27 mouse cellular contexts compared by ENCODE assay signal in the genomic region with DNA sequence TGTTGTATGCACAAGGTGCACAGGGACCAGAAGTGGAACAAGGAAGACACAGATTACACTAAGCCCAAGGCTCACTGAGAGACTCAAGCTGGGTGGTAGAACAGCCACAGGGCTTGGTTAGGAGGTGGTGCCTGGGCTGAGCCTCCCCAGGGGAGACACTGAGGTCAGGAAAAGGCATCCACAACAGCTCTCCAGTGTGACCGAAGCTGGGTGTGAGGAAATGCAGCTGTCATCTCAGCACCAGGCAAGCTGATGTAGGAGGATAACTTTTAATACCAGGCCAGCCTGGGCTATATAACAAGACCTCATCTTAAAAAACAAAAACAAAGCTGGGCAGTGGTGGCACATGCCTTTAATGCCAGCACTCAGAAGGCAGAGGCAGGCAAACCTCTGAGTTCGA. TPM values are rescaled to one million over a fixed set of nuclear protein-coding genes. Genes with fewer than 3 reads are reported as not detected.
A peak's percentile ranks its signal among the peaks of the same experiment; 100 is the strongest.
DNase-seq lines count a peak whose midpoint lies in the region; ATAC-seq and TF ChIP-seq lines count a peak whose summit lies in the region.
"Had no signal": no experiment of that assay in that cellular context is flagged by ENCODE, and none has a peak within 500 bp of the region (broad histone marks: within the 10 kb centered on the region; RNA-seq: fewer than 3 reads in every experiment).

No protein-coding gene starts in this region.

- intact Hi-C loops in gastrocnemius, postnatal 14 days (cut with DNase I; ENCODE audit: low total_unique reads) = no loop called here
- intact Hi-C loops in left cerebral cortex, postnatal 4 days (cut with DNase I) = no loop called here

- H3K36me3 ChIP-seq in kidney, embryonic 16.5 days (ENCODE audit: insufficient read depth, low read length) = no peaks in the 10 kb centered on the region
- no peaks in the 10 kb centered on the region for H3K36me3 ChIP-seq in myocyte (ENCODE audit: control insufficient read depth, insufficient read depth)
- H3K36me3 ChIP-seq: embryonic facial prominence, embryonic 12.5 days; embryonic facial prominence, embryonic 15.5 days; hindbrain, embryonic 12.5 days; hindbrain, embryonic 15.5 days had no signal

- H3K9me3 ChIP-seq in kidney, embryonic 16.5 days (ENCODE audit: low read length) = no peaks in the 10 kb centered on the region
- H3K9me3 ChIP-seq: embryonic facial prominence, embryonic 12.5 days; embryonic facial prominence, embryonic 15.5 days; hindbrain, embryonic 12.5 days; hindbrain, embryonic 15.5 days had no signal

- TF ChIP-seq POLR2A in myocyte (IDR thresholded peaks at IDR 0.05; ENCODE audit: insufficient read length, low read depth) = no peak

- H3K79me2 ChIP-seq in myocyte (ENCODE audit: control insufficient read depth, insufficient read depth) = no peaks in the 10 kb centered on the region

- no peak overlapping the region for H3K4me3 ChIP-seq in kidney, embryonic 16.5 days (ENCODE audit: low read length)
- H3K4me3 ChIP-seq in myocyte = no peak overlapping the region
- H3K4me3 ChIP-seq: embryonic facial prominence, embryonic 12.5 days; embryonic facial prominence, embryonic 15.5 days; hindbrain, embryonic 12.5 days; hindbrain, embryonic 15.5 days had no signal

- 55% methylated on average over 2 of the region's 2 CpGs for WGBS in kidney, embryonic 16.5 days

- ATAC-seq in kidney, embryonic 16.5 days (ENCODE audit: low FRiP score, low TSS enrichment) = no peak
- ATAC-seq: activated CD4-positive, CD25-positive, alpha-beta regulatory T cell, adult 4 months; forebrain, embryonic 14.5 days; forebrain, postnatal 0 days had no signal

- H3K27ac ChIP-seq in kidney, embryonic 16.5 days (ENCODE audit: low read length) = 0 out of 2 replicates have a peak overlapping the region, but pooled peaks have one; percentile 30
- H3K27ac ChIP-seq: embryonic facial prominence, embryonic 15.5 days; hindbrain, embryonic 12.5 days; hindbrain, embryonic 15.5 days had no signal

- no peak overlapping the region for H3K4me2 ChIP-seq in kidney, embryonic 16.5 days (replicated peaks; ENCODE audit: low read depth, low read length)
- H3K4me2 ChIP-seq in myocyte (ENCODE audit: low read depth) = peak overlapping the region; percentile 37
- H3K4me2 ChIP-seq: embryonic facial prominence, embryonic 12.5 days; embryonic facial prominence, embryonic 15.5 days; heart, embryonic 11.5 days; hindbrain, embryonic 12.5 days; hindbrain, embryonic 15.5 days had no signal

- no peak overlapping the region for H3ac ChIP-seq in myocyte (ENCODE audit: control insufficient read depth, insufficient read length)

- H3K4me1 ChIP-seq in kidney, embryonic 16.5 days (ENCODE audit: insufficient read depth, low read length) = peaks cover 8% of the 10 kb centered on the region; the same call in 1 of the 2 replicates

- DNase-seq in gastrocnemius, postnatal 14 days = peak; percentile 2
- no peak for DNase-seq in gastrocnemius, postnatal 4 days (ENCODE audit: low spot score in 2 of 2)
- no peak for DNase-seq in kidney, postnatal 10 days
- DNase-seq in left cerebral cortex, postnatal 4 days = no peak
- DNase-seq: adrenal gland, adult 8-10 months; adrenal gland, postnatal 25 days; forebrain, postnatal 0 days; heart, adult 18-20 months had no signal

- no peak overlapping the region for H3K9ac ChIP-seq in kidney, embryonic 16.5 days (replicated peaks; ENCODE audit: low read length)
- H3K9ac ChIP-seq: embryonic facial prominence, embryonic 12.5 days; embryonic facial prominence, embryonic 15.5 days; forebrain, postnatal 0 days; hindbrain, embryonic 12.5 days; hindbrain, embryonic 15.5 days had no signal

- peaks cover 21% of the 10 kb centered on the region; the same call in 1 of the 2 replicates for H3K27me3 ChIP-seq in kidney, embryonic 16.5 days (ENCODE audit: insufficient read depth, low read length)
- H3K27me3 ChIP-seq in myocyte (ENCODE audit: control insufficient read depth, insufficient read depth, insufficient read length) = peaks cover 30% of the 10 kb centered on the region

TF ChIP-seq in myocyte, 11 proteins besides CTCF, POLR2A, EP300 and RAD21:
- no peak for TF ChIP-seq REST (IDR thresholded peaks at IDR 0.05; ENCODE audit: insufficient read depth, insufficient read length)
- TF ChIP-seq TCF3 (IDR thresholded peaks at IDR 0.05; ENCODE audit: insufficient read length, low read depth) = peak; percentile 49
- no peak for TF ChIP-seq E2F4 (IDR thresholded peaks at IDR 0.05; ENCODE audit: insufficient read depth)
- TF ChIP-seq MAX (IDR thresholded peaks at IDR 0.05; ENCODE audit: low read depth) = no peak
- TF ChIP-seq USF1 (IDR thresholded peaks at IDR 0.05; ENCODE audit: low read depth) = no peak
- peak; percentile 34 to 90 (median 81) for TF ChIP-seq MYOG (IDR thresholded peaks at IDR 0.05; ENCODE audit: control insufficient read depth in 1 of 3, insufficient read depth in 1 of 3, insufficient read length in 2 of 3, low read depth in 2 of 3)
- TF ChIP-seq MYOD1 (IDR thresholded peaks at IDR 0.05; ENCODE audit: control insufficient read depth in 1 of 3, insufficient read length in 2 of 3, low read depth in 2 of 3) = peak in 2 of 3 experiments; percentile 91 to 93
- no peak for TF ChIP-seq SRF (IDR thresholded peaks at IDR 0.05; ENCODE audit: control insufficient read depth, insufficient read length, low read depth)
- TF ChIP-seq POLR2AphosphoS2 (IDR thresholded peaks at IDR 0.05; ENCODE audit: insufficient read length, low read depth) = no peak
- no peak for TF ChIP-seq CEBPB (IDR thresholded peaks at IDR 0.05; ENCODE audit: insufficient read depth, poor library complexity, severe bottlenecking)
- TF ChIP-seq TCF12 (IDR thresholded peaks at IDR 0.05; ENCODE audit: insufficient read depth, poor library complexity, severe bottlenecking) = peak; percentile 41

RNA-seq across cellular contexts. Expression of gene Pth2, which starts 10.4 kb away (rescaled TPM):
- not detected for total RNA-seq in gastrocnemius, postnatal 14 days (2021)
- total RNA-seq in gastrocnemius, postnatal 4 days (2021) = not detected
- polyA plus RNA-seq in kidney, embryonic 16.5 days (2015; fragmentation: Nextera tagmentation; extraction: Ambion mirVana) = not detected in 2 replicates
- not detected for polyA plus RNA-seq in myocyte (2012; fragmentation: generic; extraction: Trizol)
- total RNA-seq in left cerebral cortex, postnatal 4 days (2021) = not detected
- total RNA-seq: adrenal gland, adult 8-10 months; adrenal gland, postnatal 25 days; common myeloid progenitor, adult 5-6 weeks; forebrain, postnatal 0 days; gastrocnemius, adult 8-10 months; heart, adult 18-20 months; heart, postnatal 25 days; hematopoietic stem cell, adult 5-6 weeks had no signal
- polyA plus RNA-seq: activated CD4-positive, CD25-positive, alpha-beta regulatory T cell, adult 4 months; embryonic facial prominence, embryonic 12.5 days; embryonic facial prominence, embryonic 15.5 days; forebrain, embryonic 11.5 days; forebrain, embryonic 14.5 days; gonadal fat pad, adult 2 months; heart, embryonic 11.5 days; heart, postnatal 0 days; hindbrain, embryonic 12.5 days; intestine, embryonic 14.5 days had no signal

RNA-seq across cellular contexts. Expression of gene Gfy, which starts 11.8 kb away (rescaled TPM):
- under 1 TPM; 0.16 to 0.23 TPM for total RNA-seq in gastrocnemius, postnatal 14 days (2021)
- under 1 TPM; 0.34 to 0.42 TPM for total RNA-seq in gastrocnemius, postnatal 4 days (2021)
- polyA plus RNA-seq in kidney, embryonic 16.5 days (2015; fragmentation: Nextera tagmentation; extraction: Ambion mirVana) = not detected in 2 replicates
- 0.04 TPM for polyA plus RNA-seq in myocyte (2012; fragmentation: generic; extraction: Trizol)
- total RNA-seq in left cerebral cortex, postnatal 4 days (2021) = under 1 TPM in 1 of 2 experiments, not detected in 1; 0.38 TPM
- total RNA-seq: adrenal gland, adult 8-10 months; adrenal gland, postnatal 25 days; common myeloid progenitor, adult 5-6 weeks; ES-E14; forebrain, postnatal 0 days; gastrocnemius, adult 8-10 months; heart, adult 18-20 months; heart, postnatal 25 days; hematopoietic stem cell, adult 5-6 weeks had no signal
- polyA plus RNA-seq: activated CD4-positive, CD25-positive, alpha-beta regulatory T cell, adult 4 months; forebrain, embryonic 14.5 days; forebrain, postnatal 0 days; gonadal fat pad, adult 2 months; heart, embryonic 11.5 days; heart, embryonic 14.5 days; heart, postnatal 0 days; hindbrain, embryonic 12.5 days; hindbrain, embryonic 15.5 days; intestine, embryonic 14.5 days had no signal

RNA-seq across cellular contexts. Expression of gene Ccdc155, which starts 13.5 kb away (rescaled TPM):
- total RNA-seq in gastrocnemius, postnatal 14 days (2021) = 1 to 10 TPM; 2.1 to 2.6 TPM
- 1 to 10 TPM; 3.2 to 4.9 TPM for total RNA-seq in gastrocnemius, postnatal 4 days (2021)
- polyA plus RNA-seq in kidney, embryonic 16.5 days (2015; fragmentation: Nextera tagmentation; extraction: Ambion mirVana) = 0.85 and 0.86 TPM in 2 replicates
- 2.2 TPM for polyA plus RNA-seq in myocyte (2012; fragmentation: generic; extraction: Trizol)
- total RNA-seq in left cerebral cortex, postnatal 4 days (2021) = 1 to 10 TPM; 1.1 to 1.9 TPM
- total RNA-seq: heart, postnatal 25 days had no signal

RNA-seq across cellular contexts. Expression of gene Dkkl1, which starts 20.8 kb away (rescaled TPM):
- total RNA-seq in gastrocnemius, postnatal 14 days (2021) = not detected
- not detected for total RNA-seq in gastrocnemius, postnatal 4 days (2021)
- polyA plus RNA-seq in kidney, embryonic 16.5 days (2015; fragmentation: Nextera tagmentation; extraction: Ambion mirVana) = 0.78 TPM in 1 of 2 replicates, not detected in the other
- polyA plus RNA-seq in myocyte (2012; fragmentation: generic; extraction: Trizol) = 0.08 TPM
- total RNA-seq in left cerebral cortex, postnatal 4 days (2021) = 10 to 100 TPM; 14.5 to 18.3 TPM
- total RNA-seq: adrenal gland, adult 8-10 months; adrenal gland, postnatal 25 days; gastrocnemius, adult 8-10 months; heart, adult 18-20 months; heart, postnatal 25 days had no signal
- polyA plus RNA-seq: heart, postnatal 0 days had no signal

RNA-seq across cellular contexts. Expression of gene Tead2, which starts 24.4 kb away (rescaled TPM):
- 10 to 100 TPM in 1 of 2 experiments, 1 to 10 TPM in 1; 7.1 to 10.9 TPM for total RNA-seq in gastrocnemius, postnatal 14 days (2021)
- 10 to 100 TPM; 40.0 to 51.4 TPM for total RNA-seq in gastrocnemius, postnatal 4 days (2021)
- 195 and 203 TPM in 2 replicates for polyA plus RNA-seq in kidney, embryonic 16.5 days (2015; fragmentation: Nextera tagmentation; extraction: Ambion mirVana)
- polyA plus RNA-seq in myocyte (2012; fragmentation: generic; extraction: Trizol) = 93.3 TPM
- total RNA-seq in left cerebral cortex, postnatal 4 days (2021) = 10 to 100 TPM; 15.1 to 17.6 TPM
